Mouse (Mus musculus) ES-E14 (cell line): ENCODE data around the gene Slit3. TPM values are rescaled to one million over a fixed set of nuclear protein-coding genes. Genes with fewer than 3 reads are reported as not detected.

Experiments
- DNase-seq: peaks from one replicate; pipeline ENCODE4 v3.0.0-alpha.2; 2013; ENCODE audit warnings: low read depth, low spot score
- H3K27ac ChIP-seq: 2 replicates; pipeline ENCODE4 v1.5.1; 2012; ENCODE audit warnings: low read depth, mild to moderate bottlenecking, low read length, moderate library complexity, mixed read lengths; ENCODE audit not compliant: poor library complexity, insufficient read depth, severe bottlenecking
- H3K36me3 ChIP-seq: 2 replicates; pipeline ENCODE4 v1.6.1; 2012; ENCODE audit warnings: mild to moderate bottlenecking, low read length, moderate library complexity, mixed read lengths; ENCODE audit not compliant: control insufficient read depth, poor library complexity, insufficient read depth, severe bottlenecking
- H3K4me1 ChIP-seq, 2 experiments: fragments of 150-350 bp in 1 of 2; sonication (generic) in 1 of 2; 2 replicates each; pipeline ENCODE4 v1.6.1; 2012; ENCODE audit warnings: low read length in 2 of 2, mild to moderate bottlenecking in 1 of 2, mixed read lengths in 1 of 2; ENCODE audit not compliant: control insufficient read depth in 2 of 2, insufficient read depth in 2 of 2, poor library complexity in 1 of 2
- H3K4me3 ChIP-seq, 2 experiments: fragments of 150-350 bp in 1 of 2; sonication (generic) in 1 of 2; 2 replicates each; pipeline ENCODE4 v1.5.1; 2012; ENCODE audit warnings: low read length in 2 of 2, low read depth in 1 of 2, mild to moderate bottlenecking in 1 of 2, mixed read lengths in 1 of 2; ENCODE audit not compliant: insufficient read depth in 1 of 2, poor library complexity in 1 of 2, severe bottlenecking in 1 of 2
- H3K9ac ChIP-seq: 2 replicates; pipeline ENCODE4 v1.6.1; 2012; ENCODE audit warnings: low read depth, mild to moderate bottlenecking, low read length, mixed read lengths; ENCODE audit not compliant: poor library complexity, insufficient read depth, severe bottlenecking
- H3K9me3 ChIP-seq: fragments of 150-350 bp; sonication (generic); 2 replicates; pipeline ENCODE4 v1.6.1; 2012; ENCODE audit warnings: low read depth, mild to moderate bottlenecking, low read length; ENCODE audit not compliant: control insufficient read depth, insufficient read depth
- CHD2 ChIP-seq: IDR thresholded peaks from 2 replicates; pipeline ENCODE4 v1.6.1; 2014; ENCODE audit warnings: mild to moderate bottlenecking, low read depth, low read length, inconsistent platforms
- HCFC1 ChIP-seq: IDR thresholded peaks from 2 replicates; pipeline ENCODE4 v1.6.1; 2012; ENCODE audit warnings: low read length, inconsistent platforms, borderline replicate concordance; ENCODE audit not compliant: insufficient read depth
- MAFK ChIP-seq: IDR thresholded peaks from 2 replicates; pipeline ENCODE4 v1.6.1; 2014; ENCODE audit warnings: mild to moderate bottlenecking, low read depth, low read length, inconsistent platforms; ENCODE audit not compliant: insufficient read depth
- ZC3H11A ChIP-seq: IDR thresholded peaks from 2 replicates; pipeline ENCODE4 v1.6.1; 2012; ENCODE audit warnings: low read depth, mild to moderate bottlenecking, inconsistent platforms, low read length, borderline replicate concordance
- ZNF384 ChIP-seq: IDR thresholded peaks from 2 replicates; pipeline ENCODE4 v1.6.1; 2012; ENCODE audit warnings: low read depth, low read length, inconsistent platforms
- in situ Hi-C, 2 experiments: fragments of 600-800 bp; cut with MboI; formaldehyde crosslinking; loops; one replicate each; pipeline ENCODE4 v1.15.1; 2025; ENCODE audit warnings: low sequenced_read_pairs in 2 of 2, inconsistent platforms in 1 of 2; ENCODE audit not compliant: unreplicated experiment in 2 of 2
- total RNA-seq: library from RNA; depleted of rRNA; stranded (reverse); fragments of 300-350 nt; gene quantifications from 2 replicates; pipeline ENCODE4 v1.2.3, GENCODE M21; 2012

Gene Slit3
- total RNA-seq, 1 experiment: 3.7 TPM

GRCm38 (mm10) chr11:35398353-35398752 lies 277.3 kb downstream of the Slit3 start:
- no peak for TF ChIP-seq CHD2
- no peak for TF ChIP-seq MAFK
- no peak for TF ChIP-seq HCFC1
- TF ChIP-seq ZNF384: no peak
- no peak for TF ChIP-seq ZC3H11A
- no peaks in the 10 kb centered on the region for H3K9me3 ChIP-seq
- H3K36me3 ChIP-seq: no peaks in the 10 kb centered on the region
- H3K9ac ChIP-seq: no peak overlapping the region
- H3K27ac ChIP-seq: no peak overlapping the region
- peaks cover 7 to 21% of the 10 kb centered on the region in 2 experiments; a peak in 3 of 4 replicates for H3K4me1 ChIP-seq
- DNase-seq: no peak
- H3K4me3 ChIP-seq: no peak overlapping the region
- in situ Hi-C loops: no loop called here

GRCm38 (mm10) chr11:35403516-35403915 lies 282.5 kb downstream of the Slit3 start:
- Histone ChIP-seq H3K4me1 (peaks cover 3 to 18% of the 10 kb centered on the region in 2 experiments; a peak in 3 of 4 replicates), H3K36me3 (no peaks in the 10 kb centered on the region), H3K9ac (no peak overlapping the region), H3K4me3 (no peak overlapping the region), H3K9me3 (no peaks in the 10 kb centered on the region), H3K27ac (no peak overlapping the region)
- no peak for TF ChIP-seq ZNF384
- no peak for TF ChIP-seq ZC3H11A
- TF ChIP-seq CHD2: no peak
- in situ Hi-C loops: loop anchor here in 1 of 2 experiments (25.0 kb wide), 1 partner anchor 1866 kb away; no protein-coding TSS in a partner anchor
- DNase-seq: no peak

- no peak overlapping the region for H3K4me3 ChIP-seq
- peaks cover 2 to 18% of the 10 kb centered on the region in 2 experiments; a peak in 3 of 4 replicates for H3K4me1 ChIP-seq
- H3K9ac ChIP-seq: no peak overlapping the region
- in situ Hi-C loops: loop anchor here in 1 of 2 experiments (5.0 to 25.0 kb wide), 2 partner anchors 39 to 1869 kb away; no protein-coding TSS in a partner anchor
- H3K27ac ChIP-seq: no peak overlapping the region
- no peak for DNase-seq
- H3K36me3 ChIP-seq: no peaks in the 10 kb centered on the region
- no peaks in the 10 kb centered on the region for H3K9me3 ChIP-seq
- TF ChIP-seq MAFK: no peak
- TF ChIP-seq ZNF384: no peak
- no peak for TF ChIP-seq CHD2
- no peak for TF ChIP-seq ZC3H11A
- TF ChIP-seq HCFC1: no peak
These were observed 285.0 kb downstream of the Slit3 start for GRCm38 (mm10) chr11:35406045-35406444.

- TF ChIP-seq ZNF384: no peak
- no peak for TF ChIP-seq HCFC1
- TF ChIP-seq CHD2: no peak
- no peak for TF ChIP-seq MAFK
- TF ChIP-seq ZC3H11A: no peak
- Histone ChIP-seq H3K9ac (no peak overlapping the region), H3K9me3 (no peaks in the 10 kb centered on the region), H3K27ac (no peak overlapping the region), H3K36me3 (no peaks in the 10 kb centered on the region), H3K4me1 (peaks cover 2 to 18% of the 10 kb centered on the region in 2 experiments; a peak in 3 of 4 replicates), H3K4me3 (no peak overlapping the region)
- in situ Hi-C loops: loop anchor here in 1 of 2 experiments (5.0 to 25.0 kb wide), 2 partner anchors 39 to 1869 kb away; no protein-coding TSS in a partner anchor
- no peak for DNase-seq
These were observed 285.5 kb downstream of the Slit3 start for GRCm38 (mm10) chr11:35406522-35406921.
